In genomic region chr3:137057225-137057910, GRCm38 (mm10) we compare ENCODE assay signal across 8 mouse cellular contexts.
DNase-seq lines count a peak whose midpoint lies in the region; ATAC-seq and TF ChIP-seq lines count a peak whose summit lies in the region.

No protein-coding gene starts in this region.

- H3K4me1 ChIP-seq in midbrain, embryonic 11.5 days (ENCODE audit: control insufficient read depth, insufficient read depth, low read length) = no peaks in the 10 kb centered on the region
- no peaks in the 10 kb centered on the region for H3K4me1 ChIP-seq in midbrain, embryonic 10.5 days
- H3K4me1 ChIP-seq in hindbrain, embryonic 13.5 days (replicated peaks) = peaks cover 19% of the 10 kb centered on the region
- H3K4me1 ChIP-seq in lung, adult 2 months (ENCODE audit: control insufficient read depth, insufficient read depth, low read length) = no peaks in the 10 kb centered on the region

- no peaks in the 10 kb centered on the region for H3K27me3 ChIP-seq in midbrain, embryonic 11.5 days (ENCODE audit: control insufficient read depth, insufficient read depth, low read length)
- no peaks in the 10 kb centered on the region for H3K27me3 ChIP-seq in midbrain, embryonic 10.5 days (ENCODE audit: low read depth, poor library complexity, severe bottlenecking)
- H3K27me3 ChIP-seq in hindbrain, embryonic 13.5 days = no peaks in the 10 kb centered on the region

- TF ChIP-seq POLR2A in lung, adult 2 months (IDR thresholded peaks at IDR 0.05; ENCODE audit: borderline replicate concordance, extremely low read depth, low read depth, low read length) = no peak

- no peak overlapping the region for H3K27ac ChIP-seq in midbrain, embryonic 11.5 days (ENCODE audit: low read depth, low read length)
- H3K27ac ChIP-seq in midbrain, embryonic 10.5 days (replicated peaks) = no peak overlapping the region
- H3K27ac ChIP-seq in hindbrain, embryonic 13.5 days = peak overlapping the region; percentile 76

- WGBS in midbrain, embryonic 11.5 days = 75% methylated on average over 6 of the region's 6 CpGs
- WGBS in midbrain, embryonic 10.5 days = 76% methylated on average over 6 of the region's 6 CpGs
- 34% methylated on average over 6 of the region's 6 CpGs for WGBS in hindbrain, embryonic 13.5 days
- WGBS in lung, adult 2 months = 73% methylated on average over 6 of the region's 6 CpGs

- no peaks in the 10 kb centered on the region for H3K36me3 ChIP-seq in midbrain, embryonic 11.5 days (ENCODE audit: control insufficient read depth, insufficient read depth, low read length)
- H3K36me3 ChIP-seq in midbrain, embryonic 10.5 days = no peaks in the 10 kb centered on the region
- H3K36me3 ChIP-seq in hindbrain, embryonic 13.5 days = no peaks in the 10 kb centered on the region

- H3K9ac ChIP-seq in midbrain, embryonic 11.5 days (ENCODE audit: low read length) = no peak overlapping the region
- H3K9ac ChIP-seq in hindbrain, embryonic 13.5 days = no peak overlapping the region; the same call in 1 of the 2 replicates

- H3K4me2 ChIP-seq in midbrain, embryonic 11.5 days = no peak overlapping the region
- H3K4me2 ChIP-seq in hindbrain, embryonic 13.5 days = peak overlapping the region; percentile 31

- no peak for TF ChIP-seq CTCF in lung, adult 2 months (IDR thresholded peaks at IDR 0.05; ENCODE audit: insufficient read depth, low read length)

- H3K4me3 ChIP-seq in midbrain, embryonic 11.5 days (ENCODE audit: low read depth, low read length) = no peak overlapping the region
- no peak overlapping the region for H3K4me3 ChIP-seq in midbrain, embryonic 10.5 days
- H3K4me3 ChIP-seq in hindbrain, embryonic 13.5 days = 0 out of 2 replicates have a peak overlapping the region, but pooled peaks have one; percentile 11
- H3K4me3 ChIP-seq in lung, adult 2 months (replicated peaks; ENCODE audit: extremely low read depth, low read depth, low read length) = no peak overlapping the region

- intact Hi-C loops in left cerebral cortex, postnatal 36 days (cut with DNase I) = loop anchor here (10.0 kb wide), 1 partner anchor 357 kb away; no protein-coding TSS in a partner anchor

- H3K9me3 ChIP-seq in midbrain, embryonic 11.5 days (ENCODE audit: control insufficient read depth, low read length) = no peaks in the 10 kb centered on the region
- no peaks in the 10 kb centered on the region for H3K9me3 ChIP-seq in midbrain, embryonic 10.5 days (replicated peaks)
- H3K9me3 ChIP-seq in hindbrain, embryonic 13.5 days = no peaks in the 10 kb centered on the region

- DNase-seq in midbrain, embryonic 11.5 days (ENCODE audit: low spot score, missing footprints) = peak; percentile 14
- no peak for DNase-seq in midbrain, embryonic 10.5 days (ENCODE audit: low spot score)
- DNase-seq in left cerebral cortex, postnatal 36 days (ENCODE audit: low spot score in 2 of 2) = peak; percentile 71 to 78
- peak; percentile 53 for DNase-seq in right cerebral cortex, postnatal 4 days
- no peak for DNase-seq in lung, adult 2 months
- DNase-seq in thymus, postnatal 0 days (ENCODE audit: low spot score) = no peak
- no peak for DNase-seq in urinary bladder, postnatal 36 days (ENCODE audit: low spot score in 2 of 2)

- ATAC-seq in midbrain, embryonic 11.5 days (ENCODE audit: low FRiP score) = no peak
- ATAC-seq in hindbrain, embryonic 13.5 days (ENCODE audit: low FRiP score) = peak; percentile 97

Comparison
In these comparisons a context has a peak if more than half of its experiments do, and no peak if none do; other contexts are left out.
1. DNase-seq: peak in midbrain, embryonic 11.5 days (single experiment), left cerebral cortex, postnatal 36 days (2 of 2) and right cerebral cortex, postnatal 4 days (single experiment); none in midbrain, embryonic 10.5 days (single experiment), lung, adult 2 months (single experiment), thymus, postnatal 0 days (single experiment) and urinary bladder, postnatal 36 days (0 of 2).